Mouse (Mus musculus): Measurements from ENCODE around the gene Cyp2j6. TPM values are rescaled to one million over a fixed set of nuclear protein-coding genes. Genes with fewer than 3 reads are reported as not detected.

Gene Cyp2j6
- total RNA-seq, 2 experiments from 2014 or later = 0.09 TPM; not detected in 1

Other genes starting within 250 kb of the Cyp2j6 start
- not detected in 2 replicates for gene Cyp2j11, start 205.0 kb downstream of the Cyp2j6 start, total RNA-seq (2015; ENCODE audit: low replicate concordance)
- gene Cyp2j11, start 205.0 kb downstream of the Cyp2j6 start, total RNA-seq (2017; ENCODE audit: low replicate concordance) = 0.28 TPM in 1 of 2 replicates, not detected in the other
- not detected in 2 replicates for gene Cyp2j8, start 46.3 kb downstream of the Cyp2j6 start, total RNA-seq (2015; ENCODE audit: low replicate concordance)
- not detected in 2 replicates for gene Cyp2j8, start 46.3 kb downstream of the Cyp2j6 start, total RNA-seq (2017; ENCODE audit: low replicate concordance)
- gene Cyp2j9, start 37.9 kb upstream of the Cyp2j6 start, total RNA-seq (2015; ENCODE audit: low replicate concordance) = not detected in 2 replicates
- gene Cyp2j9, start 37.9 kb upstream of the Cyp2j6 start, total RNA-seq (2017; ENCODE audit: low replicate concordance) = 0.42 and 0.51 TPM in 2 replicates
- gene Cyp2j5, start 110.5 kb upstream of the Cyp2j6 start, total RNA-seq (2015; ENCODE audit: low replicate concordance) = not detected in 2 replicates
- gene Cyp2j5, start 110.5 kb upstream of the Cyp2j6 start, total RNA-seq (2017; ENCODE audit: low replicate concordance) = not detected in 2 replicates
- not detected in 2 replicates for gene Gm12695, start 231.5 kb upstream of the Cyp2j6 start, total RNA-seq (2015; ENCODE audit: low replicate concordance)
- not detected in 2 replicates for gene Gm12695, start 231.5 kb upstream of the Cyp2j6 start, total RNA-seq (2017; ENCODE audit: low replicate concordance)